Mouse (Mus musculus) gastrocnemius, postnatal 4 days (tissue): ENCODE results near the gene Hs6st2. TPM values are rescaled to one million over a fixed set of nuclear protein-coding genes. Genes with fewer than 3 reads are reported as not detected.

Source experiments
- DNase-seq, 2 experiments: peaks; one replicate each; pipeline ENCODE4 v3.0.0; 2021 to 2022; ENCODE audit warnings: low spot score in 2 of 2, mixed read lengths in 2 of 2
- total RNA-seq, 2 experiments: library from RNA; stranded (reverse); gene quantifications; 2 replicates each; pipeline ENCODE4 v1.2.3; 2021

Gene Hs6st2
- total RNA-seq, 2 experiments from 2014 or later, result 49.7 to 56.9 TPM

GRCm38 (mm10) chrX:51372477-51373239 is 309.0 kb downstream of the Hs6st2 start:
- peak in 1 of 2 experiments; percentile 39 for DNase-seq

GRCm38 (mm10) chrX:51349682-51350081 is 332.0 kb downstream of the Hs6st2 start:
- no peak for DNase-seq

GRCm38 (mm10) chrX:51343595-51343994 is 338.1 kb downstream of the Hs6st2 start:
- no peak for DNase-seq

Other genes starting within 250 kb of the Hs6st2 start
- gene Usp26, start 119.4 kb upstream of the Hs6st2 start, total RNA-seq, result not detected